Mouse (Mus musculus): ENCODE data around the gene Zbtb39.
"Not testable (repeated sequence)": the region's sequence is repeated elsewhere in the genome, so short reads cannot be mapped to it uniquely, and the experiment has no call there.

The Zbtb39 gene

GRCm38 (mm10) chr10:127737552-127737951, 1.8 kb upstream of the Zbtb39 start:
- no peak for DNase-seq (ENCODE audit: low spot score)

DNA sequence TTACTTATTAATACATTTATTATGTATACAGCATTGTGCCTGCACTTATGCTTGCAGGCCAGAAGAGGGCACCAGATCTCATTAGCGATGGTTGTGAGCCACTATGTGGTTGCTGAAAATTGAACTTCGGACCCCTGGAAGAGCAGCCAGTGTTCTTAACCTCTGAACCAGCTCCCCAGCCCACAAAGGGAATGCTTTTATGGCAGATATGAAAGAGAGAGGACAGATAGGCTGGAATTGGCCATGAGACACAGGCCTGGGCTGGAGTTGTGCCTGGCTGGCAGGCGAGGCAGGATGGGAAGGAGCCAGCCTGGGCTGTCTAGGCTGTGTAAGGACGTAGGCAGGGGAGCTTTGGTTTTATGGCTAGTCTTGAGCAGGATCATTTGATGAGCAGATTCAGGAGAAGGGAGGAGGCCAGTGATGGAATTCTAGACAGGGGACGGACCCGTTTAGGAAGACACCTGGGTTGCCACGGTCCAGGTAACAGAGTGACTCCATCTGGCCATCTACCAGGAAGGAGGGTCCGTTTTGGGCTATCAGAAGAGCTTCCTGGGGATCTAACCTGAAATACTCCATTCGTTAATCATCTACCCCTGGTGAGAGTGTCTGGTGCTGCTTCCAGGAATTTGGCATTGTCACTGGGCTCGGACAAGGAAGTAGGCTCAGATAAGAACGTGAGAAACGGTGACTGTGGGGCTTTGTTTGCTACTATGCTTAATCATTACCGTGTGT, 1.0 kb upstream of the Zbtb39 start:
- peak; percentile 86 for DNase-seq (ENCODE audit: low spot score)

GRCm38 (mm10) chr10:127739661-127740161, 373 bp downstream of the Zbtb39 start:
- DNase-seq (ENCODE audit: low spot score), result no peak

DNA sequence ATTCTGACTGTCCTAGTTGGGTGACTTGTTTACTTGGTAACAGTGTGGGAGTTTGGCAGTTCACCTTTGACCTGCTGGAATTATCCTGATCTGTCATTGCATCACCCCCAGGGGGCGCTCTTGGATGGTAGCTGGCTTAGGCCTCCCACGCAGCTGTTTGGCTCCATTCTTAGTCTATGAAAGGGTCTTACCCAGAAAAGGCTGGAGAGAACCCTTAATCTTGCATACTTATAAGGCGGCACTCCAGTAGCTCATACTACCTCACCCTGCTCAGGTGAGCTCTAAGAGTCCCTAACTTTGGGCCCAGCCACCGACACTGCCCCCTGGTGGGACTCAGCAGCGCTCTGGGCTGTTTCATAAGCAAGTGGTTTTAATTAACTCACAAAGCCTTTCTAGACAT, 5.3 kb downstream of the Zbtb39 start:
- DNase-seq (ENCODE audit: low spot score), result no peak

DNA sequence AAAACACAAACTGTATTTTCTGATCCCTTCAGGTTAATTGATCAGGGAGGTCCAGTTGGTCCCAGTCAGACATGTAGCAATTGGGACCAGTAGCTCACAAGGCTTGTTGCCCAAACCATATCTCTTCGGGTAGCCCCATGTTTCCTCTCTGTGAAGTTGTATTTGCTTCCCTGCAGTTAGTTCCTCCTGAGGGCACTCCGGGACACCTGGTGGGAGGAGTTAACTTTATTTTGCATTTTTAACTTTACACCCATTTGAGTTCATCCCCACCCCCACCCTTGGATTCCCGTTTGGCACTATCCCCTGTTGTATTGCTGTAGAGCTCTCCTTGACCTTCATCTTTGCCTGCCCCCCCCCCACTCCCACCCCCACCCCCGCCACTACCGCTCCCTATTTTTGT, 6.5 kb downstream of the Zbtb39 start:
- no peak for DNase-seq (ENCODE audit: low spot score)

GRCm38 (mm10) chr10:127747254-127747653, 7.9 kb downstream of the Zbtb39 start:
- no peak for DNase-seq (ENCODE audit: low spot score)

GRCm38 (mm10) chr10:127748847-127749612, 9.7 kb downstream of the Zbtb39 start:
- DNase-seq (ENCODE audit: low spot score), result peak; percentile 72

DNA sequence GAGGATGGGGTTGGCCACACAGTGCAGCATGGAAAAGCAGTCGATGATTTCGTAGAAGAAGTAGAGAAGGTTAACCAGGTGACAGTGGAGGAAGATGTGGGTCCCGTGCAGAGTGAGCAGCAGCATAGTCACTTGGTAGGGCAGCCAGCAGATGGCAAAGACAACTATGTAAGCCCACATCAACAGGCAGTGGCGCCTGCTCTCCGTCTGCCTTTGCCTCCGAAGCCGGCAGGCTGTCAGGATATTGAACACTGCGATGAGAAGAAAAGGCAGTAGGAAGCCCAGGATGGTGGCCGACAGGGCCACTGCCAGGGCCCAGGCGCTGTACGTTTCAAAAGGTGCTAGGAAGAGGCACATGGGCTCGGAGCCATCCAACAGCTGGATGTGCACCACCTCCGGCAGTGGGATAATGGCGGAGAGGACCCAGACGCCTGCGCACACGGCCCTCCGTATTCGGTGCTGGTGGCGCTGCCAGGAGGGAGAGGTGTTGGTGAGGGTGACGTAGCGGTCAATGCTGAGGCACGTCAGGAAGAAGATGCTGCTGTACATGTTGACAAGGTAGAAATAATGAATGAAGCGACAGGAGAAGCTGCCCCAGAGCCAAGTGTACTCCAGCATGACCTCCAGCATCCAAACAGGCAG, 10.9 kb downstream of the Zbtb39 start:
- no peak for DNase-seq (ENCODE audit: low spot score)

- no peak for DNase-seq (ENCODE audit: low spot score)
Measured at GRCm38 (mm10) chr10:127751548-127751947, 12.2 kb downstream of the Zbtb39 start, which contains the start of gene Gpr182. Gene Gpr182, minus strand, starts transcription at chr10:127751732.

GRCm38 (mm10) chr10:127754566-127755166, 15.3 kb downstream of the Zbtb39 start:
- DNase-seq (ENCODE audit: low spot score), result no peak

DNA sequence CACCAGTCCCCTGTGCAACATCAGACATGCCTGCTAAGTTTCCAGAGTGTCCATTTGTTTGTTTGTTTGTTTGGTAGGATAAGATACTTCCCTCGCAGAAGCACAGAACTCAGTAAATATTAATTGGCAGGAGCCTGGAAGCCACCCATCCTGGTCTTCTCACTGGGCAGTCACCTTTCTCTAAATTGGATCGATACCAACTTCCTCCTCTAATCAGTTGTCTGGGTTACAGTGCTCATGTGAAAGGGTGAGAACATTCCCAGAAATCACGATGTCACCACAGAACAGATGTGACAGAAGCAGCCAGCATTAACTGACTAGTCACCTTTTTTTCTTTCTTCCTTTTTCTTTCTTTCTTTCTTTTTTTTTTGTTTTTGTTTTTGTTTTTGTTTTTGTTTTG, 15.9 kb downstream of the Zbtb39 start:
- DNase-seq (ENCODE audit: low spot score), result no peak

- DNase-seq (ENCODE audit: low spot score), result no peak
Measured at GRCm38 (mm10) chr10:127755770-127756468, 16.6 kb downstream of the Zbtb39 start.

DNA sequence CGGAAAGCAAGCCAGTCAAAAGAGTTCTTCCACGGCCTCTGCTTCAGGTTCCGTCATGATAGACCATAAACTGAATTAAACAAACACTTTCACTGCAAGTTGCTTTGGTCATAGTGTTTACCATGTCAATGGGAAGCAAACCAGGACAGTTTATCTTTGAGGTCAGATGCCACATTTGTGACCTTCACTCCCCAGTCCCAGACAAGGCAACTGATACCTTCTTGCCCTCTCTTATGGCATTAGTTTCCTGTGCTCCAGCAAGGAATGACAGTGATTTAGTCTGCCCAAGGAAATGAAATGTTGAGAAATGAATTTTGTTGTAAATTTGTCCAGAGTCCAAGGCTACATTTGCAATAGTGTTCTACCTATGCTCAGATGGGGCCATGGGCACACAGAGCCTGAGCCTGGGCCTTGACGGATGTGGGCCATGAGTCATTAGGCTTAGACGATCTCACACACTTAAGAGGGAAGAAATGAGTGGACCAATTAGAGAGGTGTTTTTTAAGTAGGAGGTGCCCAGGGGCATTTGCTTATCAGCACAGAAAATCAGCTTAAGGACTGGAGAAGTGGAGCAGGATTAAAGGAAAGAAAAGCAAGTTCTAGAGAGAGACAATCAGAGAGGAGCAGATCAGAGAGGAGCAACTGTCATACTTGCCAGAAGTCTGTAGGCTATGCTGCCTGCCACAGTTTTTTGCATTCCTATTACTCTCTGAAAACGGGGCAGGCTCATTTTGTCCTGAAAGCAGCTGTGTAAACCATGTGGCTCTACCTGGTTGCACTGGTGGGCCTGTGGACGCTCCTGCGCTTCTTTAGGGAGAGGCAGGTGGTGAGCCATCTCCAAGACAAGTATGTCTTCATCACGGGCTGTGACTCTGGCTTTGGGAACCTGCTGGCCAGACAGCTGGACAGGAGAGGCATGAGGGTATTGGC, 20.1 kb downstream of the Zbtb39 start, which contains the start of the genes Rdh1 and Rdh16f1:
Rdh1 (plus strand) TSS at position 541 of the 930 bp plus-strand sequence.
Rdh16f1 (plus strand) TSS at position 607 of the 930 bp plus-strand sequence.
- DNase-seq (ENCODE audit: low spot score), result no peak

DNA sequence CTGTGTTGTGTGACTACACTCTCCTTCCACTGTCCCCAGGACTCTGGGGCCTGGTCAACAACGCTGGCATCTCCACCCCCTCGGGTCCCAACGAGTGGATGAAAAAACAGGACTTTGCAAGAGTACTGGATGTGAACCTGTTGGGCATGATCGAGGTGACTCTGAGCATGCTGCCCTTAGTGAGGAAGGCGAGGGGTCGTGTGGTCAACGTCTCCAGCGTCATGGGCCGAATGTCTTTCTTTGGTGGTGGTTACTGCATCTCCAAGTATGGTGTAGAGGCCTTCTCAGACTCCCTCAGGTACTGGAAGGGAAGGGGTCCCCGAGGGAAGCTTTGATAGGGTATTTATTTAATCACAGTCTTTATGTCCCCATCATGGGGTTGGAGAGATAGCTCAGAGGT, 23.6 kb downstream of the Zbtb39 start:
- DNase-seq (ENCODE audit: low spot score), result not testable (repeated sequence)

- peak; percentile 58 for DNase-seq (ENCODE audit: low spot score)
Measured at GRCm38 (mm10) chr10:127763914-127764680, 24.8 kb downstream of the Zbtb39 start.

DNA sequence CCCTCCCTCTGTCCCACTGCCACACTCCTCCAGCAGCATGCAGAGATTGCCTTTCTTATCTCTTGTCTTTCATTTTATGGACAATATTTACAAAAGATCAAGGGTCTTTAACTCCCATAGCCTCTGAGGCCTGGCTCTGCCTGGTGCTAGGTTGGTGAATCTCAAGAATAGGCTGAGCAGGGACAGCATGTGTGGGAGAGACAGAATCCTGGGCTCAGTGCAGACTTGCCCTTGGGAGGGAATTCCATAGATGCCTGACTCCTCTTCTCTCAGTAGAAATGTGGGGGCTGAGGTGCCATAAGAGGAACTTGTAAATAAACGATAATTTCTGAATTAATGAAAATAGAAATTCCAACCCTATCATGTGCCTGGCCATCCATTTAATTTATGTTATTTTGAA, 27.2 kb downstream of the Zbtb39 start:
- DNase-seq (ENCODE audit: low spot score), result no peak

DNA sequence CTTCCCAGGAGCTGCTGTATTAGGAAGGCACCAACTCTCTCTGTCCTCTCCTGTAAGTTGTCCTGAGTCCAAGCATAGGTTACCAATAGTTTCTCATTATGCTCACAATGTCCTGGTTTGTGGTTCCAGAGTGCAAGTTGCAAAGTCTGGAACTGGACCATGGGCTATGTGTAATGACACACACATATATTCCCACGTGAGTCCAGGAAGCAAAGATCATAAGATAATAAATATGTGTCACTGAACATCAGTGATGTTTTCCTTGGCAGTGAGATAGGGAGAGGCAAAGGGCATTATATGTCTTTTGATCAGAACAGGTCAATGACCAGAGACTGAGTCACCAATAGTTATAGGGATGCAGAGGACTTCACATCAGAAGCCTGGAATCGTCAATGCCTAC, 36.7 kb downstream of the Zbtb39 start, which contains the start of gene Rdh9:
Rdh9 (plus strand) TSS at position 376 of the 400 bp plus-strand sequence.
- DNase-seq (ENCODE audit: low spot score), result no peak

GRCm38 (mm10) chr10:127782321-127782720, 43.0 kb downstream of the Zbtb39 start:
- DNase-seq (ENCODE audit: low spot score), result not testable (repeated sequence)

DNA sequence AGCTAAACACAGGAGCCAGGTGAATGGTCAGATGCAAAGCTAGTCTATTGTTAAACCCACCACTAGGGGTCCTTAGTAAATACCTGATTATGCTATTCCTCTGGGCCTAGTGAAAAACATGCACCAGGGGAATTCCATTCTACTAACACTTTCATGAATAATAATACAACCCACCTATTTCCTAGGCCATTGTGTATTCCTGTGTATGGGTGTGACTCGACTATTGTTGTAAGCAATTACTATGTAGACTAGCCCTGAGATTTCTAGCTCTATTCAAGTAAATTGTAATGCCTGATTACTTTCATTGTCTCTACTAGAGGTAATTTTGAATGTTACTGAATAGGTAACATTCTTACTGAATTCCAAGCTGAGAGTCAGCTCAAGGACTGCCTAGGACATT, 46.1 kb downstream of the Zbtb39 start:
- not testable (repeated sequence) for DNase-seq (ENCODE audit: low spot score)
